Mouse (Mus musculus) layer of hippocampus, adult 2 months (tissue): ENCODE data around the gene Olfr800. TPM values are rescaled to one million over a fixed set of nuclear protein-coding genes. Genes with fewer than 3 reads are reported as not detected.

Source experiments
- DNase-seq, 2 experiments: peaks; one replicate each; pipeline ENCODE4 v3.0.0; 2022; ENCODE audit warnings: low spot score in 2 of 2
- H3K27ac ChIP-seq: fragments of 200-600 bp; 2 replicates; pipeline ENCODE4 v1.8.1; 2022
- H3K4me3 ChIP-seq: fragments of 200-600 bp; 2 replicates; pipeline ENCODE4 v1.8.1; 2022; ENCODE audit warnings: mild to moderate bottlenecking
- CTCF ChIP-seq: fragments of 200-600 bp; conservative IDR thresholded peaks from 2 replicates; pipeline ENCODE4 v1.8.1; 2022; ENCODE audit warnings: antibody characterized with exemption, mild to moderate bottlenecking, moderate library complexity
- long read RNA-seq, 2 experiments: library from polyadenylated mRNA; stranded (forward); transcript quantifications; one replicate each; pipeline ENCODE4 v2.0.0; 2021; ENCODE audit warnings: borderline mapping rate in 2 of 2
- total RNA-seq, 2 experiments: library from RNA; stranded (reverse); gene quantifications; 2 replicates each; pipeline ENCODE4 v1.2.3; 2021

The Olfr800 gene
- not detected for total RNA-seq
- long read RNA-seq, experiment 1: 0 reads
- long read RNA-seq, experiment 2: 0 reads

DNA sequence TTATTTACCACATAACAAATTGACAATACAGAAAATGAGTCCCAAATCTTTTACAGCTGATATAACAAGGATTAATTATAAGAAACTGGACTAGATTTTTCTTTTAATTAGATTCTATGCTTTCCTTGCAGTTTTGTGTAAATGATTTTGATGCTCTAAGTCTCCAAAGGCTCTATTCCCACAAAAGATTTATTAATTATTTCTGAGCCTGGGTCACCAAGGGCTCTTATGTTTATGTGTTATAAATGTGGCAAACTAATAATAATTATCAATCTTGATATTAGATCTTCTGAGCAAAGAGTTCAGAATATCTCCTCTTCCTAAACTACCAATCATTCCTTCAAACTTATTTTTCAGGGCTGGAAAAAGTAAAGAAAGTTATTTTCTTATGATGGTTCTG, at the start of gene Olfr800:
Olfr800 (plus strand) TSS at position 301 of the 400 bp plus-strand sequence.
- no peak within 1 kb of the TSS for H3K4me3 ChIP-seq
- H3K27ac ChIP-seq: no peak within 1 kb of the TSS
- no peak for TF ChIP-seq CTCF
- DNase-seq: no peak

GRCm38 (mm10) chr10:129612470-129612869, 45.0 kb upstream of the Olfr800 start, which contains the start of gene Olfr796:
Olfr796 (minus strand) TSS chr10:129612570.
- TF ChIP-seq CTCF: no peak
- DNase-seq: no peak
- H3K27ac ChIP-seq: no peak within 1 kb of the TSS

DNA sequence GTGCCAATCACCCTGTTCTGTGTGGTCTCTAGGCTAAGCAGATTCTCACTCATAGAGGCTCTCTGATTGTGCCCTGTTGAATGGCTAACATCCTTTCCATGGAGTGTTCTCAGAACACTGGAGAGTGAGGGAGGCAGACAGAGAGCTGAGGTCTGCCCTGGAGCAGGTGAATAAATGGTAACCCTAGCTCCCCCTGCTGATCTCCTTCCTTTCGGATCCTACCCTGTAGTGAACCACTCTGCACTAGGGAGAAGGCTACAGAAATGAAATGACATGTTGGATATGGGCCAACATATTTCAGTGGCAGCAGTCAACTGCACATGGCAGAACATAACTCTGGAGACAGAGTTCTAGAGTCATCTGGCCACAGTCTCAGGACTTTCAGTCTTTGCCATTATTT, 35.8 kb upstream of the Olfr800 start:
- H3K4me3 ChIP-seq: no peak overlapping the region
- TF ChIP-seq CTCF: no peak
- no peak overlapping the region for H3K27ac ChIP-seq
- DNase-seq: no peak

More at GRCm38 (mm10) chr10:129612470-129612869, 45.0 kb upstream of the Olfr800 start, which contains the start of gene Olfr796:
- H3K4me3 ChIP-seq: no peak within 1 kb of the TSS

- no peak for DNase-seq
- no peak overlapping the region for H3K4me3 ChIP-seq
- no peak for TF ChIP-seq CTCF
- no peak overlapping the region for H3K27ac ChIP-seq
Measured at GRCm38 (mm10) chr10:129623251-129623650, 34.2 kb upstream of the Olfr800 start.

GRCm38 (mm10) chr10:129627834-129628233, 29.7 kb upstream of the Olfr800 start, which contains the start of gene Olfr798:
Olfr798 (minus strand) TSS chr10:129627934.
- no peak for DNase-seq
- no peak within 1 kb of the TSS for H3K4me3 ChIP-seq
- no peak within 1 kb of the TSS for H3K27ac ChIP-seq
- no peak for TF ChIP-seq CTCF

GRCm38 (mm10) chr10:129637184-129637583, 20.3 kb upstream of the Olfr800 start, which contains the start of gene Olfr799:
Olfr799 (plus strand) TSS chr10:129637484.
- TF ChIP-seq CTCF: no peak
- no peak for DNase-seq
- no peak within 1 kb of the TSS for H3K27ac ChIP-seq

GRCm38 (mm10) chr10:129651763-129652162, 5.7 kb upstream of the Olfr800 start:
- no peak overlapping the region for H3K4me3 ChIP-seq

More at GRCm38 (mm10) chr10:129637184-129637583, 20.3 kb upstream of the Olfr800 start, which contains the start of gene Olfr799:
- no peak within 1 kb of the TSS for H3K4me3 ChIP-seq

GRCm38 (mm10) chr10:129673765-129674164, 16.3 kb downstream of the Olfr800 start, which contains the start of gene Olfr801:
Olfr801 (minus strand) TSS chr10:129673865.
- Histone ChIP-seq H3K27ac (no peak within 1 kb of the TSS), H3K4me3 (no peak within 1 kb of the TSS)
- no peak for DNase-seq
- no peak for TF ChIP-seq CTCF

More at GRCm38 (mm10) chr10:129651763-129652162, 5.7 kb upstream of the Olfr800 start:
- H3K27ac ChIP-seq: no peak overlapping the region
- TF ChIP-seq CTCF: no peak
- DNase-seq: no peak

DNA sequence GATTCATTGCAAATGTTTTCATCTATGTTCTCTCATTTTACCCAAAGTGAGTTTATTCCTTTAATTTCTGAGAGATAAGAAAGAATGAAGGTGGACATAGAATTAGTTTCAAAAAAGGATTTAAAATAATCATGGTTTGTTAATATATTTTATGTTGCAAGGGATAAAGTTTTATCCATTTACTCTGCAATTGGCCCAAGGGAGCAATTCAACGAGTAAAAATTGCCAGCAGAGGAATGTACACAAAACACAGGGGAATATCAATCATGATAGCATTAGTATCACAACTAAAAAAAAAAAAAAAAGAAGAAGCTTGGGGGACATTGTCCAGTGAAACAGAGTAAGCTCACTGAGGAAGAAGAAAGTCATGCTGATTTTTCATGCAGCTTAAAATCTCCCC, 30.6 kb downstream of the Olfr800 start, which contains the start of gene Olfr802:
Olfr802 (minus strand) TSS at position 101 of the 400 bp plus-strand sequence.
- TF ChIP-seq CTCF: no peak
- no peak within 1 kb of the TSS for H3K27ac ChIP-seq
- no peak for DNase-seq
- H3K4me3 ChIP-seq: no peak within 1 kb of the TSS

DNA sequence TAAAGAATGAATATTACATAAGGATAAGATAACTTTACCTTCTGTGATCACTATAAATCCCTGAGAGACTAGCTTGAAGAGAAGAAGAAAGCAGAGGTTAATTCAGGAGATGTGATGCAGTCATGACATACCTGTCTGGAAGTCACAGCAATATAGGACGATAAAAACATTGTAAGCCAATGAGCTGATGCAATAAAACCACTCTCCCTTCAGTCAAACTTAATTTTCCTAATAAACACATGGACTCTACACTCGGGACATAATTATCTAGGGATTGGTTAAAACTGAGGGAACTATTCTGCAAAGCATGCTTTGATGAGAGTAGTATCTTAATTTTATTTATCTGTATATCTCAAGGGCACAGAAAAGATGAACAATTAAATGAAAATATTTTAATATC, 36.7 kb downstream of the Olfr800 start, which contains the start of gene Olfr803:
Olfr803 (minus strand) TSS at position 101 of the 400 bp plus-strand sequence.
- no peak within 1 kb of the TSS for H3K4me3 ChIP-seq
- no peak for TF ChIP-seq CTCF
- DNase-seq: no peak
- no peak within 1 kb of the TSS for H3K27ac ChIP-seq

DNA sequence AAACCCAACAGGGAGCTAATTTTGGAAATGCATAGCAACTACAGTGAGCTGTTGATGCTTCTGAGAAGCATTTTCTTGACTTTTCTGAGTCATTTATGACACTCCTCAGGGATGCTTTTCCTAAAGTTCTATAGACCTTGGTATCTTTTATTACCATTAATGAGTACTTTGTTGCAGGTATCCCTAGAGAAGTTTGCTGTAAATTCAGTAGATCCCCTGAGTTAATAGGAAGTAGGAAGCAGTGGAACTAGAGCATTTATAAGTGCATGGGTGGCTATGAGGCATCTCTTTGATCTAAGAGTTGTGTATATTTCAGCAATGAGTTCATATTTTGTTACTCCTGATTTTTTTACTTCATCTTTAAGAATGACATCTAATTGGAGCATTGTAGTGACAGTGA, 45.4 kb downstream of the Olfr800 start, which contains the start of gene Olfr804:
Olfr804 (plus strand) TSS at position 301 of the 400 bp plus-strand sequence.
- DNase-seq: no peak
- Histone ChIP-seq H3K4me3 (no peak within 1 kb of the TSS), H3K27ac (no peak within 1 kb of the TSS)
- no peak for TF ChIP-seq CTCF

Other genes starting within 250 kb of the Olfr800 start
- gene Olfr786, start 230.4 kb upstream of the Olfr800 start, total RNA-seq: not detected
- gene Olfr787, start 195.8 kb upstream of the Olfr800 start, total RNA-seq: not detected
- gene Olfr788, start 186.7 kb upstream of the Olfr800 start, total RNA-seq: not detected
- not detected for gene Olfr789, start 172.9 kb upstream of the Olfr800 start, total RNA-seq
- gene Olfr790, start 159.2 kb upstream of the Olfr800 start, total RNA-seq: not detected
- not detected for gene Olfr791, start 135.9 kb upstream of the Olfr800 start, total RNA-seq
- gene Olfr792, start 118.5 kb upstream of the Olfr800 start, total RNA-seq: not detected
- gene Olfr794, start 90.0 kb upstream of the Olfr800 start, total RNA-seq: not detected
- gene Olfr796, start 45.1 kb upstream of the Olfr800 start, total RNA-seq: not detected
- gene Olfr798, start 29.8 kb upstream of the Olfr800 start, total RNA-seq: not detected
- not detected for gene Olfr799, start 20.2 kb upstream of the Olfr800 start, total RNA-seq
- not detected for gene Olfr801, start 16.2 kb downstream of the Olfr800 start, total RNA-seq
- not detected for gene Olfr802, start 30.5 kb downstream of the Olfr800 start, total RNA-seq
- not detected for gene Olfr803, start 36.6 kb downstream of the Olfr800 start, total RNA-seq
- not detected for gene Olfr804, start 45.5 kb downstream of the Olfr800 start, total RNA-seq
- gene Olfr805, start 71.7 kb downstream of the Olfr800 start, total RNA-seq: not detected
- not detected for gene Olfr806, start 84.2 kb downstream of the Olfr800 start, total RNA-seq
- not detected for gene Olfr807, start 100.1 kb downstream of the Olfr800 start, total RNA-seq
- not detected for gene Olfr808, start 107.8 kb downstream of the Olfr800 start, total RNA-seq
- not detected for gene Olfr809, start 116.9 kb downstream of the Olfr800 start, total RNA-seq
- gene Olfr810, start 137.2 kb downstream of the Olfr800 start, total RNA-seq: not detected
- gene Olfr811, start 146.7 kb downstream of the Olfr800 start, total RNA-seq: not detected
- not detected for gene Olfr812, start 188.4 kb downstream of the Olfr800 start, total RNA-seq
- not detected for gene Olfr813, start 197.7 kb downstream of the Olfr800 start, total RNA-seq
- gene Olfr814, start 222.2 kb downstream of the Olfr800 start, total RNA-seq: not detected
- gene Olfr815, start 248.2 kb downstream of the Olfr800 start, total RNA-seq: not detected